Mouse (Mus musculus) forebrain, embryonic 11.5 days (tissue): Measurements from ENCODE around the gene 6330409D20Rik. TPM values are rescaled to one million over a fixed set of nuclear protein-coding genes. Genes with fewer than 3 reads are reported as not detected.

ENCODE experiments used
- ATAC-seq: fragments of 200-750 bp; cut with Nextera tagmentation; replicated peaks from 2 replicates; pipeline ENCODE4 v1.8.0; 2017; ENCODE audit warnings: moderate TSS enrichment; ENCODE audit not compliant: low FRiP score
- DNase-seq: peaks from one replicate; pipeline ENCODE4 v3.0.0-alpha.2; 2017; ENCODE audit warnings: low spot score
- H3K27ac ChIP-seq: fragments of 300-500 bp; sonication (generic); 2 replicates; pipeline ENCODE4 v1.5.1; 2014; ENCODE audit warnings: low read depth, low read length
- H3K27me3 ChIP-seq: fragments of 300-500 bp; sonication (generic); 2 replicates; pipeline ENCODE4 v1.6.1; 2014; ENCODE audit warnings: mild to moderate bottlenecking, low read length, mixed read lengths; ENCODE audit not compliant: control insufficient read depth, insufficient read depth
- H3K36me3 ChIP-seq: fragments of 300-500 bp; sonication (generic); 2 replicates; pipeline ENCODE4 v1.6.1; 2014; ENCODE audit warnings: mild to moderate bottlenecking, low read length, moderate library complexity, mixed read lengths; ENCODE audit not compliant: control insufficient read depth, insufficient read depth
- H3K4me1 ChIP-seq: fragments of 300-500 bp; sonication (generic); replicated peaks from 2 replicates; pipeline ENCODE4 v1.6.1; 2014; ENCODE audit warnings: low read length, mixed read lengths; ENCODE audit not compliant: control insufficient read depth, insufficient read depth
- H3K4me2 ChIP-seq: fragments of 300-500 bp; sonication (generic); 2 replicates; pipeline ENCODE4 v1.6.1; 2014; ENCODE audit warnings: low read depth, mild to moderate bottlenecking, low read length, moderate library complexity, mixed read lengths; ENCODE audit not compliant: severe bottlenecking
- H3K4me3 ChIP-seq: fragments of 300-500 bp; sonication (generic); 2 replicates; pipeline ENCODE4 v1.5.1; 2014; ENCODE audit warnings: low read depth, low read length
- H3K9ac ChIP-seq: fragments of 300-500 bp; sonication (generic); 2 replicates; pipeline ENCODE4 v1.6.1; 2014; ENCODE audit warnings: low read length
- H3K9me3 ChIP-seq: fragments of 300-500 bp; sonication (generic); 2 replicates; pipeline ENCODE4 v1.6.1; 2016; ENCODE audit warnings: low read length, mixed read lengths; ENCODE audit not compliant: control insufficient read depth
- WGBS: fragments of 180-500 bp; shearing (Covaris S2); extraction: QIAGEN DNeasy Blood & Tissue Kit; methylation state at CpG from one replicate; pipeline ENCODE4 v1.1.7; 2014; 5-methylcytosine and 5-hydroxymethylcytosine counted together
- microRNA counts: library from miRNA; unstranded; fragments of <30 nt; microRNA quantifications from one replicate; lab custom pipeline; 2015
- microRNA-seq: library from miRNA; unstranded; fragments of <30 nt; microRNA quantifications from one replicate; pipeline ENCODE4, GENCODE M21; 2016; ENCODE audit not compliant: insufficient number of aligned reads
- polyA plus RNA-seq: library from polyadenylated mRNA; unstranded; fragments of >200 nt; fragmentation: Nextera tagmentation; extraction: Ambion mirVana; gene quantifications from 2 replicates; pipeline ENCODE4 v1.2.1, GENCODE M21; 2014

The 6330409D20Rik gene
- polyA plus RNA-seq, 1 experiment from 2014 or later, result 2.3 TPM

DNA sequence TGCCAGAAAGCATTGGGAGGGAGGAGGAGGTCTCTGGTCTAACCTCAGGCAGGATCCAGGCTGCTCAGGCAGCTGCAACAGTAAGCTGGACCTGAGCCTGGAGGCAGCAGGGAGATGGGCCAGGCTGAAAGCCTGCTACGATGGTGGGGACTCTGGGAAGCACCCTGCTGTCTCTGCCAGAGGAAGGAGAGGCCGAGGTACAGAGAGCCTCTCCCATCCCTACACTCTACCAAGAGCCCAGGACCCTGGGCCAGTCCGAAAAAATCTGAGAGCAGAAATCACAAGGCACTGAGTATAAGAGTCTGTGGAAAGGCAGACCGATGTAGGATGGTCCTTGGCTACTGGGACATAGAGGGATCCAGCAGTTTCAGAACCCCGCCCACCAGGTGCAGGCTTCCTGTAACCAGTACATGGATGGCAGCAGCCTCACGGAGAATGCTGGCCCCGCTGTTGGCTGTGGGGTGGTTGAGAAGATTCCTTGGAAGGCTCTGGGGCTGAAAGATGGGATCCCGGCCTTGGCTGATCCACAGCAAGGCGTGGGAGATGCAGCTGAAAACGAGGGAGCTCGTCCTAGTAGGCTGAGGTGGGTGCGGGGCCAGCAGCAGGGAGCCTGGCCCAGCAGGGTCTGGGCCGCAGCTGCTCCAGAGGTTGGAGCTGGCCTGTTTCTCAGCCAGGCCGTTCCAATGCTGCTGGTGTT is 57.9 kb downstream of the 6330409D20Rik start:
- H3K9ac ChIP-seq, result no peak overlapping the region
- no peaks in the 10 kb centered on the region; the same call in 1 of the 2 replicates for H3K36me3 ChIP-seq
- no peak overlapping the region for H3K4me2 ChIP-seq
- ATAC-seq, result no peak
- no peaks in the 10 kb centered on the region for H3K27me3 ChIP-seq
- H3K4me3 ChIP-seq, result no peak overlapping the region
- no peaks in the 10 kb centered on the region for H3K9me3 ChIP-seq
- DNase-seq, result no peak
- 86% methylated on average over 14 of the region's 14 CpGs for WGBS
- H3K4me1 ChIP-seq, result no peaks in the 10 kb centered on the region
- H3K27ac ChIP-seq, result no peak overlapping the region

MicroRNAs within 50 kb of the gene (microRNA counts, 519-probe panel; counts per million panel counts)
- microRNA mmu-miR-2861 (lab: Ali Mortazavi, UCI), result 31.2 counts per million

Small RNA genes lying within 50 kb of the gene (microRNA-seq; reads per million reads assigned to microRNA genes)
- gene Mir2861 (not detected), gene Mir3960 (not detected), gene Mir8093 (not detected)

Other genes with a start within 250 kb of the 6330409D20Rik start
- gene Fam102a, start 205.7 kb downstream of the 6330409D20Rik start, polyA plus RNA-seq, result 10.4 and 10.6 TPM in 2 replicates
- 98.9 and 102 TPM in 2 replicates for gene Dpm2, start 170.2 kb downstream of the 6330409D20Rik start, polyA plus RNA-seq
- 1.8 and 2.3 TPM in 2 replicates for gene Pip5kl1, start 166.2 kb downstream of the 6330409D20Rik start, polyA plus RNA-seq
- 0.35 TPM in 1 of 2 replicates, not detected in the other for gene 9430097D07Rik, start 165.3 kb downstream of the 6330409D20Rik start, polyA plus RNA-seq
- 15.4 and 16.7 TPM in 2 replicates for gene St6galnac4, start 153.9 kb downstream of the 6330409D20Rik start, polyA plus RNA-seq
- gene St6galnac6, start 141.3 kb downstream of the 6330409D20Rik start, polyA plus RNA-seq, result 4.7 and 5.1 TPM in 2 replicates
- 18.9 and 20.6 TPM in 2 replicates for gene Ak1, start 119.3 kb downstream of the 6330409D20Rik start, polyA plus RNA-seq
- 25.5 and 25.9 TPM in 2 replicates for gene Eng, start 94.4 kb downstream of the 6330409D20Rik start, polyA plus RNA-seq
- 21.9 and 22.3 TPM in 2 replicates for gene Fpgs, start 36.9 kb downstream of the 6330409D20Rik start, polyA plus RNA-seq
- 79.2 and 95.7 TPM in 2 replicates for gene Cdk9, start 27.9 kb downstream of the 6330409D20Rik start, polyA plus RNA-seq
- gene Sh2d3c, start 20.0 kb downstream of the 6330409D20Rik start, polyA plus RNA-seq, result 33.2 and 33.7 TPM in 2 replicates
- gene Tor2a, start 16.2 kb upstream of the 6330409D20Rik start, polyA plus RNA-seq, result 56.8 and 68.3 TPM in 2 replicates
- 0.80 and 0.84 TPM in 2 replicates for gene Ttc16, start 34.6 kb upstream of the 6330409D20Rik start, polyA plus RNA-seq
- 3.3 and 4.6 TPM in 2 replicates for gene Ptrh1, start 34.8 kb upstream of the 6330409D20Rik start, polyA plus RNA-seq
- gene Cfap157, start 43.4 kb upstream of the 6330409D20Rik start, polyA plus RNA-seq, result 0.33 and 0.87 TPM in 2 replicates
- 44.0 and 44.6 TPM in 2 replicates for gene Stxbp1, start 106.2 kb upstream of the 6330409D20Rik start, polyA plus RNA-seq
- 13.8 and 15.4 TPM in 2 replicates for gene Fam129b, start 135.1 kb upstream of the 6330409D20Rik start, polyA plus RNA-seq
- 134 and 151 TPM in 2 replicates for gene Rpl12, start 220.5 kb upstream of the 6330409D20Rik start, polyA plus RNA-seq
- 10.7 and 13.0 TPM in 2 replicates for gene Lrsam1, start 220.6 kb upstream of the 6330409D20Rik start, polyA plus RNA-seq
- gene Slc2a8, start 241.1 kb upstream of the 6330409D20Rik start, polyA plus RNA-seq, result 11.8 and 13.4 TPM in 2 replicates